Mouse (Mus musculus) urinary bladder, adult 2 months (tissue): Measurements from ENCODE around the gene Nfkb2. TPM values are rescaled to one million over a fixed set of nuclear protein-coding genes. Genes with fewer than 3 reads are reported as not detected.
A peak's percentile ranks its signal among the peaks of the same experiment; 100 is the strongest.

Source experiments
- DNase-seq: peaks from one replicate; pipeline ENCODE4 v3.0.0; 2022; ENCODE audit warnings: low spot score
- polyA plus RNA-seq: library from polyadenylated mRNA; depleted of rRNA; stranded (reverse); fragments of >200 nt; gene quantifications from 2 replicates; pipeline ENCODE4 v1.2.3, GENCODE M21; 2012

Nfkb2 gene
- polyA plus RNA-seq, 1 experiment: 23.0 TPM

- peak; percentile 73 for DNase-seq
These were observed 4.8 kb downstream of the Nfkb2 start for GRCm38 (mm10) chr19:46308706-46309435.

- DNase-seq: peak; percentile 21
These were observed 5.7 kb downstream of the Nfkb2 start for GRCm38 (mm10) chr19:46309651-46310305.

- no peak for DNase-seq
These were observed 6.3 kb downstream of the Nfkb2 start for GRCm38 (mm10) chr19:46310312-46310865.

- peak; percentile 19 for DNase-seq
These were observed 7.2 kb downstream of the Nfkb2 start for GRCm38 (mm10) chr19:46311341-46311740.

- DNase-seq: peak; percentile 21
These were observed 8.4 kb downstream of the Nfkb2 start for GRCm38 (mm10) chr19:46312566-46312965.

- peak; percentile 15 for DNase-seq
These were observed 9.0 kb downstream of the Nfkb2 start for GRCm38 (mm10) chr19:46313116-46313515.

- peak; percentile 19 for DNase-seq
These were observed 9.5 kb downstream of the Nfkb2 start for GRCm38 (mm10) chr19:46313591-46313990.

- no peak for DNase-seq
These were observed 10.1 kb downstream of the Nfkb2 start for GRCm38 (mm10) chr19:46314151-46314601.

- peak; percentile 24 for DNase-seq
These were observed 11.0 kb downstream of the Nfkb2 start for GRCm38 (mm10) chr19:46314872-46315742.

- DNase-seq: no peak
These were observed 11.9 kb downstream of the Nfkb2 start for GRCm38 (mm10) chr19:46315752-46316610.

- DNase-seq: peak; percentile 32
These were observed 12.9 kb downstream of the Nfkb2 start for GRCm38 (mm10) chr19:46316846-46317545.

- DNase-seq: no peak
These were observed 13.4 kb downstream of the Nfkb2 start for GRCm38 (mm10) chr19:46317546-46317885.

- DNase-seq: peak; percentile 36
These were observed 13.9 kb downstream of the Nfkb2 start for GRCm38 (mm10) chr19:46318031-46318471.

- DNase-seq: peak; percentile 49
These were observed 14.7 kb downstream of the Nfkb2 start for GRCm38 (mm10) chr19:46318586-46319378.

- DNase-seq: peak; percentile 16
These were observed 16.1 kb downstream of the Nfkb2 start for GRCm38 (mm10) chr19:46320076-46320785.

GRCm38 (mm10) chr19:46321101-46321943, 17.2 kb downstream of the Nfkb2 start:
- DNase-seq: peak; percentile 17

GRCm38 (mm10) chr19:46322144-46322995, 18.2 kb downstream of the Nfkb2 start:
- no peak for DNase-seq
